Mouse (Mus musculus) embryonic facial prominence, embryonic 10.5 days (tissue): ENCODE measurements around the gene 4632433K11Rik. TPM values are rescaled to one million over a fixed set of nuclear protein-coding genes. Genes with fewer than 3 reads are reported as not detected.
"Not testable (repeated sequence)": the region's sequence is repeated elsewhere in the genome, so short reads cannot be mapped to it uniquely, and the experiment has no call there.

Source experiments
- DNase-seq: peaks from one replicate; pipeline ENCODE4 v3.0.0-alpha.2; 2017; ENCODE audit warnings: low spot score
- H3K27ac ChIP-seq: fragments of 300-500 bp; sonication (generic); replicated peaks from 2 replicates; pipeline ENCODE4 v1.5.1; 2016; ENCODE audit warnings: mild to moderate bottlenecking
- H3K27me3 ChIP-seq: fragments of 300-500 bp; sonication (generic); replicated peaks from 2 replicates; pipeline ENCODE4 v1.6.1; 2016; ENCODE audit warnings: low read depth, mild to moderate bottlenecking; ENCODE audit not compliant: poor library complexity, severe bottlenecking
- H3K36me3 ChIP-seq: fragments of 300-500 bp; sonication (generic); replicated peaks from 2 replicates; pipeline ENCODE4 v1.6.1; 2016; ENCODE audit warnings: mild to moderate bottlenecking, moderate library complexity
- H3K4me1 ChIP-seq: fragments of 300-500 bp; sonication (generic); 2 replicates; pipeline ENCODE4 v1.6.1; 2016
- H3K4me3 ChIP-seq: fragments of 300-500 bp; sonication (generic); 2 replicates; pipeline ENCODE4 v1.5.1; 2016; ENCODE audit warnings: mild to moderate bottlenecking, moderate library complexity
- H3K9me3 ChIP-seq: fragments of 300-500 bp; sonication (generic); 2 replicates; pipeline ENCODE4 v1.6.1; 2016; ENCODE audit warnings: mild to moderate bottlenecking
- WGBS: fragments of 180-500 bp; shearing (Covaris S2); methylation state at CpG from one replicate; pipeline ENCODE4 v1.1.7; 2016; 5-methylcytosine and 5-hydroxymethylcytosine counted together
- polyA plus RNA-seq: library from polyadenylated mRNA; unstranded; fragments of >200 nt; fragmentation: Nextera tagmentation; extraction: Ambion mirVana; gene quantifications from 2 replicates; pipeline ENCODE4 v1.2.1, GENCODE M21; 2016

Gene 4632433K11Rik
- polyA plus RNA-seq, 1 experiment from 2014 or later = not detected

- Histone ChIP-seq H3K27ac (peak within 1 kb of the TSS; percentile 96), H3K4me1 (peaks cover 40% of the 10 kb centered on the region), H3K27me3 (peaks cover 24% of the 10 kb centered on the region), H3K36me3 (peaks cover 26% of the 10 kb centered on the region), H3K4me3 (peak within 1 kb of the TSS; percentile 67), H3K9me3 (0 out of 2 replicates have a peak, but pooled peaks cover 2% of the 10 kb centered on the region)
- DNase-seq = peak; percentile 97
- WGBS = 1% methylated on average over 65 of the region's 65 CpGs
Observed at GRCm38 (mm10) chr7:5061774-5062359, 27.9 kb downstream of the 4632433K11Rik start, which contains the start of gene U2af2. U2af2 (plus strand) TSS chr7:5062143.

- Histone ChIP-seq H3K36me3 (peaks cover 32% of the 10 kb centered on the region), H3K4me3 (peak overlapping the region; percentile 67), H3K27me3 (peaks cover 17% of the 10 kb centered on the region), H3K4me1 (peaks cover 34% of the 10 kb centered on the region), H3K9me3 (no peaks in the 10 kb centered on the region), H3K27ac (peak overlapping the region; percentile 96)
- under 1% methylated on average over 51 of the region's 51 CpGs for WGBS
- peak; percentile 86 for DNase-seq
Observed at GRCm38 (mm10) chr7:5062360-5063001, 28.6 kb downstream of the 4632433K11Rik start.

- Histone ChIP-seq H3K27me3 (no peaks in the 10 kb centered on the region), H3K27ac (no peak overlapping the region), H3K4me1 (peaks cover 27% of the 10 kb centered on the region), H3K4me3 (peak overlapping the region; percentile 67), H3K9me3 (no peaks in the 10 kb centered on the region), H3K36me3 (peaks cover 57% of the 10 kb centered on the region)
- 94% methylated on average over 6 of the region's 6 CpGs for WGBS
- DNase-seq = no peak
Observed at GRCm38 (mm10) chr7:5064886-5065285, 31.0 kb downstream of the 4632433K11Rik start.

GRCm38 (mm10) chr7:5073586-5073985 lies 39.7 kb downstream of the 4632433K11Rik start:
- Histone ChIP-seq H3K27ac (no peak overlapping the region), H3K36me3 (peaks cover 99% of the 10 kb centered on the region), H3K4me3 (no peak overlapping the region), H3K27me3 (no peaks in the 10 kb centered on the region), H3K9me3 (no peaks in the 10 kb centered on the region), H3K4me1 (no peaks in the 10 kb centered on the region)
- no peak for DNase-seq
- 88% methylated on average over 1 of the region's 1 CpGs for WGBS

- Histone ChIP-seq H3K4me3 (no peak overlapping the region), H3K27ac (no peak overlapping the region), H3K27me3 (no peaks in the 10 kb centered on the region), H3K36me3 (peaks cover 95% of the 10 kb centered on the region), H3K9me3 (no peaks in the 10 kb centered on the region), H3K4me1 (peaks cover 3% of the 10 kb centered on the region; the same call in 1 of the 2 replicates)
- 87% methylated on average over 5 of the region's 5 CpGs for WGBS
- DNase-seq = no peak
Observed at GRCm38 (mm10) chr7:5074984-5075383, 41.1 kb downstream of the 4632433K11Rik start.

- peaks cover 78% of the 10 kb centered on the region for H3K36me3 ChIP-seq
- no peak overlapping the region for H3K4me3 ChIP-seq
- no peak overlapping the region for H3K27ac ChIP-seq
- H3K4me1 ChIP-seq = peaks cover 17% of the 10 kb centered on the region
- 94% methylated on average over 2 of the region's 2 CpGs for WGBS
- no peak for DNase-seq
- no peaks in the 10 kb centered on the region for H3K9me3 ChIP-seq
- no peaks in the 10 kb centered on the region for H3K27me3 ChIP-seq
Observed at GRCm38 (mm10) chr7:5076931-5077330, 43.0 kb downstream of the 4632433K11Rik start.

- peak overlapping the region; percentile 98 for H3K4me3 ChIP-seq
- not testable (repeated sequence) for H3K27me3 ChIP-seq, H3K9me3 ChIP-seq, DNase-seq
- H3K27ac ChIP-seq = peak overlapping the region; percentile 95
- H3K4me1 ChIP-seq = peaks cover 17% of the 10 kb centered on the region
- 50% methylated on average over 11 of the region's 13 CpGs for WGBS
- H3K36me3 ChIP-seq = peaks cover 76% of the 10 kb centered on the region
Observed at GRCm38 (mm10) chr7:5079365-5080009, 45.6 kb downstream of the 4632433K11Rik start.

GRCm38 (mm10) chr7:5080010-5080751 lies 46.3 kb downstream of the 4632433K11Rik start, which contains the start of gene Epn1:
Epn1 (plus strand) TSS chr7:5080235.
- peak within 1 kb of the TSS; percentile 98 for H3K4me3 ChIP-seq
- peaks cover 17% of the 10 kb centered on the region for H3K4me1 ChIP-seq
- peak within 1 kb of the TSS; percentile 95 for H3K27ac ChIP-seq
- H3K36me3 ChIP-seq = peaks cover 76% of the 10 kb centered on the region
- H3K9me3 ChIP-seq = no peaks in the 10 kb centered on the region
- DNase-seq = peak; percentile 97
- WGBS = under 1% methylated on average over 76 of the region's 81 CpGs
- H3K27me3 ChIP-seq = no peaks in the 10 kb centered on the region

GRCm38 (mm10) chr7:5080815-5081214 lies 46.9 kb downstream of the 4632433K11Rik start:
- H3K4me3 ChIP-seq = peak overlapping the region; percentile 98
- WGBS = 24% methylated on average over 6 of the region's 6 CpGs
- peaks cover 76% of the 10 kb centered on the region for H3K36me3 ChIP-seq
- H3K27ac ChIP-seq = peak overlapping the region; percentile 95
- peak; percentile 10 for DNase-seq
- peaks cover 17% of the 10 kb centered on the region for H3K4me1 ChIP-seq
- no peaks in the 10 kb centered on the region for H3K9me3 ChIP-seq
- H3K27me3 ChIP-seq = no peaks in the 10 kb centered on the region

- peaks cover 77% of the 10 kb centered on the region for H3K36me3 ChIP-seq
- H3K9me3 ChIP-seq = no peaks in the 10 kb centered on the region
- H3K27ac ChIP-seq = no peak overlapping the region
- DNase-seq = no peak
- no peaks in the 10 kb centered on the region for H3K27me3 ChIP-seq
- 80% methylated on average over 6 of the region's 6 CpGs for WGBS
- peak overlapping the region; percentile 98 for H3K4me3 ChIP-seq
- H3K4me1 ChIP-seq = peaks cover 17% of the 10 kb centered on the region
Observed at GRCm38 (mm10) chr7:5081241-5081640, 47.3 kb downstream of the 4632433K11Rik start.

GRCm38 (mm10) chr7:5081939-5082338 lies 48.0 kb downstream of the 4632433K11Rik start:
- WGBS = 93% methylated on average over 2 of the region's 2 CpGs
- peaks cover 17% of the 10 kb centered on the region for H3K4me1 ChIP-seq
- no peaks in the 10 kb centered on the region for H3K27me3 ChIP-seq
- no peak overlapping the region for H3K27ac ChIP-seq
- peaks cover 77% of the 10 kb centered on the region for H3K36me3 ChIP-seq
- H3K4me3 ChIP-seq = peak overlapping the region; percentile 98; the same call in 1 of the 2 replicates
- H3K9me3 ChIP-seq = no peaks in the 10 kb centered on the region
- DNase-seq = no peak
